ENCODE assay signal across 8 mouse cellular contexts in genomic region chr9:26805935-26806666, GRCm38 (mm10). TPM values are rescaled to one million over a fixed set of nuclear protein-coding genes. Genes with fewer than 3 reads are reported as not detected.
DNase-seq lines count a peak whose midpoint lies in the region; ATAC-seq lines count a peak whose summit lies in the region.

Glb1l2 (minus strand) TSS chr9:26806468.

- 1% methylated on average over 33 of the region's 33 CpGs for WGBS in heart, embryonic 10.5 days
- WGBS in limb, embryonic 12.5 days: 1% methylated on average over 33 of the region's 33 CpGs
- under 1% methylated on average over 33 of the region's 33 CpGs for WGBS in midbrain, embryonic 13.5 days

- peak within 1 kb of the TSS; percentile 73 for H3K27ac ChIP-seq in heart, embryonic 10.5 days
- peak within 1 kb of the TSS; percentile 47; the same call in 1 of the 2 replicates for H3K27ac ChIP-seq in limb, embryonic 12.5 days
- no peak within 1 kb of the TSS for H3K27ac ChIP-seq in midbrain, embryonic 13.5 days

- H3K4me2 ChIP-seq in limb, embryonic 12.5 days: peak within 1 kb of the TSS; percentile 78
- peak within 1 kb of the TSS; percentile 88 for H3K4me2 ChIP-seq in midbrain, embryonic 13.5 days (replicated peaks)

- peak within 1 kb of the TSS; percentile 56 for H3K9ac ChIP-seq in limb, embryonic 12.5 days (replicated peaks)
- H3K9ac ChIP-seq in midbrain, embryonic 13.5 days (replicated peaks): peak within 1 kb of the TSS; percentile 65

- DNase-seq in CD4-positive, CD25-positive, alpha-beta regulatory T cell, adult 2 months (ENCODE audit: low read depth, low spot score): peak; percentile 5
- DNase-seq in fat pad, adult 2 months (ENCODE audit: extremely low read depth, low read depth, low spot score): peak; percentile 59
- peak; percentile 97 for DNase-seq in heart, embryonic 10.5 days (ENCODE audit: low spot score)
- DNase-seq in kidney, adult 9 months: peak; percentile 98
- peak; percentile 12 to 18 for DNase-seq in spleen, postnatal 14 days (ENCODE audit: low spot score in 2 of 2)

- peaks cover 13% of the 10 kb centered on the region; the same call in 1 of the 2 replicates for H3K4me1 ChIP-seq in heart, embryonic 10.5 days
- H3K4me1 ChIP-seq in limb, embryonic 12.5 days (replicated peaks): 0 out of 2 replicates have a peak, but pooled peaks cover 4% of the 10 kb centered on the region
- peaks cover 5% of the 10 kb centered on the region for H3K4me1 ChIP-seq in midbrain, embryonic 13.5 days (replicated peaks)

- no peaks in the 10 kb centered on the region for H3K36me3 ChIP-seq in heart, embryonic 10.5 days
- no peaks in the 10 kb centered on the region for H3K36me3 ChIP-seq in limb, embryonic 12.5 days
- H3K36me3 ChIP-seq in midbrain, embryonic 13.5 days: no peaks in the 10 kb centered on the region

- H3K27me3 ChIP-seq in heart, embryonic 10.5 days (ENCODE audit: insufficient read depth, poor library complexity, severe bottlenecking): no peaks in the 10 kb centered on the region
- H3K27me3 ChIP-seq in limb, embryonic 12.5 days: no peaks in the 10 kb centered on the region
- H3K27me3 ChIP-seq in midbrain, embryonic 13.5 days: no peaks in the 10 kb centered on the region

- no peaks in the 10 kb centered on the region for H3K9me3 ChIP-seq in heart, embryonic 10.5 days
- H3K9me3 ChIP-seq in limb, embryonic 12.5 days: no peaks in the 10 kb centered on the region
- H3K9me3 ChIP-seq in midbrain, embryonic 13.5 days: no peaks in the 10 kb centered on the region

- no peak for ATAC-seq in CD4-positive, CD25-positive, alpha-beta regulatory T cell, adult 4 months
- peak; percentile 100 for ATAC-seq in limb, embryonic 12.5 days (ENCODE audit: insufficient number of reproducible peaks, insufficient read depth, low FRiP score, low TSS enrichment, low read depth)
- ATAC-seq in midbrain, embryonic 13.5 days: peak; percentile 100

- H3K4me3 ChIP-seq in heart, embryonic 10.5 days: peak within 1 kb of the TSS; percentile 65
- H3K4me3 ChIP-seq in limb, embryonic 12.5 days (replicated peaks): peak within 1 kb of the TSS; percentile 50
- H3K4me3 ChIP-seq in midbrain, embryonic 13.5 days (replicated peaks): peak within 1 kb of the TSS; percentile 53

RNA-seq across cellular contexts. Expression of gene Glb1l2, which starts in this region (rescaled TPM):
- not detected for polyA plus RNA-seq in CD4-positive, CD25-positive, alpha-beta regulatory T cell, adult 4 months (2017; shearing (Covaris generic))
- polyA plus RNA-seq in heart, embryonic 10.5 days (2016; fragmentation: Nextera tagmentation; extraction: Ambion mirVana): 1.2 TPM in 2 replicates
- 4.5 and 4.7 TPM in 2 replicates for polyA plus RNA-seq in limb, embryonic 12.5 days (2016; fragmentation: Nextera tagmentation; extraction: Ambion mirVana)
- polyA plus RNA-seq in midbrain, embryonic 13.5 days (2015; fragmentation: Nextera tagmentation; extraction: Ambion mirVana): 2.0 and 2.5 TPM in 2 replicates

Comparison
In these comparisons a context has a peak if more than half of its experiments do, and no peak if none do; other contexts are left out.
1. DNase-seq: peak in every context shown above with its lines; median percentile 98 in kidney, adult 9 months; 97 in heart, embryonic 10.5 days; 59 in fat pad, adult 2 months; 15 in spleen, postnatal 14 days; 5 in CD4-positive, CD25-positive, alpha-beta regulatory T cell, adult 2 months.